Mouse (Mus musculus) small intestine, adult 2 months (tissue): ENCODE data around the gene Ccdc106. TPM values are rescaled to one million over a fixed set of nuclear protein-coding genes. Genes with fewer than 3 reads are reported as not detected.
A peak's percentile ranks its signal among the peaks of the same experiment; 100 is the strongest.

Source experiments
- H3K27ac ChIP-seq: fragments of 200-500 bp; 2 replicates; pipeline ENCODE4 v1.5.1; 2012; ENCODE audit warnings: low read depth, low read length, control low read depth, inconsistent platforms; ENCODE audit not compliant: insufficient read depth
- H3K27me3 ChIP-seq: fragments of 200-500 bp; 2 replicates; pipeline ENCODE4 v1.6.1; 2012; ENCODE audit warnings: mild to moderate bottlenecking, moderate library complexity, low read length, inconsistent platforms; ENCODE audit not compliant: control insufficient read depth, insufficient read depth
- H3K36me3 ChIP-seq: fragments of 200-500 bp; 2 replicates; pipeline ENCODE4 v1.6.1; 2012; ENCODE audit warnings: mild to moderate bottlenecking, low read length, control low read depth, inconsistent platforms; ENCODE audit not compliant: control insufficient read depth, insufficient read depth
- H3K4me1 ChIP-seq: fragments of 200-500 bp; 2 replicates; pipeline ENCODE4 v1.6.1; 2012; ENCODE audit warnings: low read length, inconsistent platforms, mixed read lengths; ENCODE audit not compliant: control insufficient read depth, insufficient read depth, insufficient read length
- H3K4me3 ChIP-seq: fragments of 200-500 bp; 2 replicates; pipeline ENCODE4 v1.5.1; 2012; ENCODE audit warnings: low read depth, mild to moderate bottlenecking, control low read depth, inconsistent platforms, low read length, moderate library complexity
- CTCF ChIP-seq: fragments of 200-500 bp; IDR thresholded peaks from 2 replicates; pipeline ENCODE4 v1.5.1; 2012; ENCODE audit warnings: low read depth, mild to moderate bottlenecking, control low read depth, inconsistent platforms, low read length, moderate library complexity, mixed read lengths; ENCODE audit not compliant: insufficient replicate concordance, insufficient read length; ENCODE audit errors: extremely low read depth
- POLR2A ChIP-seq: fragments of 200-500 bp; IDR thresholded peaks from 2 replicates; pipeline ENCODE4 v1.6.1; 2012; ENCODE audit warnings: low read depth, mild to moderate bottlenecking, control low read depth, inconsistent platforms, low read length, moderate library complexity
- WGBS: fragments of 180-500 bp; shearing (Covaris S2); methylation state at CpG from one replicate; pipeline ENCODE4 v1.1.7; 2018; 5-methylcytosine and 5-hydroxymethylcytosine counted together
- polyA plus RNA-seq: library from polyadenylated mRNA; depleted of rRNA; stranded (reverse); fragments of >200 nt; gene quantifications from 2 replicates; pipeline ENCODE4 v1.2.3, GENCODE M21; 2012

The Ccdc106 gene
- polyA plus RNA-seq, 1 experiment: 0.81 TPM

DNA sequence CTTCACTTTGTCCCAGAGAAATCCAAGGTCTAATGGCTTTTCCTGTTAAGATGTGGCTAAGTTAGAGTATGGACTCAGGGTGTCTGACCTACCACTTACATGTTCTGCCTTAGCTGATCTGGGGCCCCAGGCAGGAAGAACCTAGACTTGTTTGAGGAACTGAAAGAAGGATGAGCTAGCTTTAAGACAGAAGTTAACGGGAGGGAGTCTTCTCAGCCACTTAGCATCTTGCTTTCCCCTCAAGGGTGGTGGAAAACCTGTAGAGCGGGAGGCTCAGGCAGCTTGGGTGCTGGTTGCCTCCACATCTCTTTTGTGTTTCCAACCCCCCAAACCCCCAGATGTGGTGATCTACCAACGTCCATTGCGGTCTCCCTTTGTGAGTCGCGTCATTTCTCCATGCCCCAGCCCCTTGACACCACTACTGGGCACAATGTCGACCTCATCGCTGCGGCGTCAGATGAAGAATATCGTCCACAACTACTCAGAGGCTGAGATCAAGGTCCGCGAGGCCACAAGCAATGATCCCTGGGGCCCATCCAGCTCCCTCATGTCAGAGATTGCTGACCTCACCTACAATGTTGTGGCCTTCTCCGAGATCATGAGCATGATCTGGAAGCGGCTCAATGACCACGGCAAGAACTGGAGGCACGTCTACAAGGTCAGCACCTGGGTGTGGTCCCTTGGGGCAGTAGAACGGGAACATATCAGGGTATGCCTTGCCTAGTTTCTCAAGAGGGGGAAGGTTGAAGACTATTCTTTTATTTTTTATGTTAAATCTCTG, 63.2 kb downstream of the Ccdc106 start:
- TF ChIP-seq CTCF (no peak), POLR2A (no peak)
- peaks cover 39% of the 10 kb centered on the region for H3K4me1 ChIP-seq
- H3K4me3 ChIP-seq: peak overlapping the region; percentile 33
- H3K36me3 ChIP-seq: peaks cover 32% of the 10 kb centered on the region
- peak overlapping the region; percentile 86 for H3K27ac ChIP-seq
- WGBS: 49% methylated on average over 18 of the region's 18 CpGs
- no peaks in the 10 kb centered on the region for H3K27me3 ChIP-seq

DNA sequence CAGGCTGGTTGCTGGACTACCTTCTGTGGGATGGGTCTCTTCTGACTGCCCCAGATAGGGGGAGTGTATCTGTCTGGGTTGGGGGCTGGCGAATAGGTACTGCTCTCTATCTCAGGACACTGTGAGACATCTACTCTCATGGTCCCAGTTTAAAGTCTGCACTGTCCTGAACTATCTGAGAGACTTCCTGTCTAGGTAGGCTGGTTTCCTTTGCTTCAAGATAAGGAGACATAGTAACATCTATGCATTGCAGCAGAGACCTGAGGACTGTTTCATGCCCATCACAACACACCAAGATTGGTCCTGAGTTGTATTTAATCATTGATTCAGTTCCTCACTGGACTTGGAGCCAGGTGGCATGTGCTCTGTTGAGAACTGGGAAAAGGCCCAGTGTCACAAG, 65.2 kb downstream of the Ccdc106 start:
- H3K36me3 ChIP-seq: peaks cover 40% of the 10 kb centered on the region
- TF ChIP-seq CTCF (no peak), POLR2A (no peak)
- peak overlapping the region; percentile 32 for H3K27ac ChIP-seq
- WGBS: 93% methylated on average over 1 of the region's 1 CpGs
- H3K4me1 ChIP-seq: peaks cover 40% of the 10 kb centered on the region
- H3K27me3 ChIP-seq: no peaks in the 10 kb centered on the region
- H3K4me3 ChIP-seq: no peak overlapping the region

DNA sequence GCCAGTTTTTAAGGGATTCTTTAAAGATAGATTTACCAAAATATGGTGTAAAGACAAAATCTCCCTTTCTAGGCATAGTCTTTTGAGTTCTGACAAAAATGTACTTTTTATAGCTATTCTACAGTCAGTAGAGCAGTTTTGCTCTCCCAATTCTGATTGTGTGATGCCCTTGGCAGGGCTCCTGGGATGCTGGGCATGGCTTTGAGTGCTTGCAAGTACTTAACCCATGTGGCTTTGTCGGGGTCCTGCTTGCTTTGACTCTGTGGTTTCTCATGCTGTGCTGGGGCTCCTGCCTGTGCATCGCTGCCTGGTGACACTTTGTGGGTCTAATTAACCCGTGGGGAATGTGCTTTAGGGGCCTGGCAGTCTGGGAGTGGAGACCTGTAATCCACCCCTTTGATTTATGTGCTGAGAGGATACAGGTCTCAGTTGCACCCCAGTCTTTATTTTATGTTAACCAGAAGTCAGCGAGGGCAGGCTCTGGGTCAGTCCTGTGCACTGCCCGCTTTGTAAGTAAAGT, 66.6 kb downstream of the Ccdc106 start:
- Histone ChIP-seq H3K4me1 (peaks cover 52% of the 10 kb centered on the region), H3K4me3 (no peak overlapping the region), H3K27me3 (no peaks in the 10 kb centered on the region), H3K27ac (peak overlapping the region; percentile 96), H3K36me3 (peaks cover 52% of the 10 kb centered on the region)
- TF ChIP-seq POLR2A (no peak), CTCF (no peak)
- 42% methylated on average over 5 of the region's 5 CpGs for WGBS

DNA sequence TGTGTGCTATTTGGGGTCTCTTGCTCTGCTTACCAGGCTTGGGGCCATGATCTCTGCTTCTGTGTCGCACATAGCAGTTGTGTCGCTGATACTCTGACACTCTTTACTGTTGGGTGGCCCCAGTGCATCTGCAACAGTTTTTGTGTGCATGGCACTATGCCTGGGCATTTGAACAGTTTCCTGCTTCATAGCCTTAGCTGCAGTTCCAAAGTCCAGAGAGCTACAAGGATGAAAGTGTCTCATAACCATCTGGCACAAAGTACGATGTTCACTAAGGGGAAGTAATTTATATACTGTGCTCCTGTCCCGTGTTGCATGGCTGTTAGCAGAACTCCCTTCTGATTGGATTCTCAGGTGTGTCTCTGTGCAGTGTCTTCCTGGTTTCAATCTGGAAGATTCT, 67.5 kb downstream of the Ccdc106 start:
- 32% methylated on average over 4 of the region's 4 CpGs for WGBS
- H3K27ac ChIP-seq: peak overlapping the region; percentile 96
- no peaks in the 10 kb centered on the region for H3K27me3 ChIP-seq
- TF ChIP-seq CTCF (no peak), POLR2A (no peak)
- H3K4me3 ChIP-seq: no peak overlapping the region
- peaks cover 58% of the 10 kb centered on the region for H3K4me1 ChIP-seq
- H3K36me3 ChIP-seq: peaks cover 61% of the 10 kb centered on the region

GRCm38 (mm10) chr7:5089853-5090252, 69.5 kb downstream of the Ccdc106 start:
- 90% methylated on average over 15 of the region's 15 CpGs for WGBS
- Histone ChIP-seq H3K4me3 (no peak overlapping the region), H3K27me3 (no peaks in the 10 kb centered on the region), H3K27ac (no peak overlapping the region), H3K4me1 (peaks cover 45% of the 10 kb centered on the region), H3K36me3 (peaks cover 70% of the 10 kb centered on the region)
- TF ChIP-seq CTCF (no peak), POLR2A (no peak)

DNA sequence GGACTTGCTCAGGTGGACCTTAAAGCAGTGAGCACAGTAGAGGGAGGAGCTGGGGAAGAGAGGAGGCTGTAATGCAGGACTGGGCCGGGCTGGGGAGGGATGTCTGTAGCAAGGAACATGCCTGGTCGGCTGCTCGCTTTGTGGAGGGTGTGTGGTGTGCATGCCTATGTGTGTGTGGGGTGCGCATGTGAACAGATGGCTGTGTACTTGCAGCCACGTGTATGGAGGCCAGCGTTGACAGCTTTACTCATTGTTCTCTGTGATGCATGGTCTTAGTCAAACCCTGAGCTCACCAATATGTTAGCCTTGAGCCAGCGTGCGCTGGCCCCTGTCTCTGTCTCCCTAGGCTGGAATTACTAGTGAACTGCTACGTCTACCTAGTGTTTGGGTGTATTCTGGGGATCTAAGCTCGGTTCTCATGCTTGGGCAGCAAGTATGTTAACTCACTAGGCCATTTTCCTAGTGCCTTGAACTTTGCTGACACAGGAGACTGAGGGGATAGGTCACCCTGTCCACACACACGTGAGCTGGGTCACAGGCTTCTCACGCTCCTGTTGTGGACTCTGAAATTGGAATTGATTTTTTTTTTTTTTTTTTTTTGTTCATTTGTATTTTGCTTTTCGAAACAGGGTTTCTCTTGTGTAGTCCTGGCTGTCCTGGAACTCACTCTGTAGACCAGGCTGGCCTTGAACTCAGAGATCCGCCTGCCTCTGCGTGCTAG, 70.8 kb downstream of the Ccdc106 start:
- peaks cover 37% of the 10 kb centered on the region for H3K4me1 ChIP-seq
- H3K27me3 ChIP-seq: no peaks in the 10 kb centered on the region
- no peak overlapping the region for H3K4me3 ChIP-seq
- peaks cover 72% of the 10 kb centered on the region for H3K36me3 ChIP-seq
- H3K27ac ChIP-seq: no peak overlapping the region
- TF ChIP-seq POLR2A (no peak), CTCF (no peak)
- 84% methylated on average over 15 of the region's 15 CpGs for WGBS

GRCm38 (mm10) chr7:5092381-5092780, 72.0 kb downstream of the Ccdc106 start:
- H3K27ac ChIP-seq: peak overlapping the region; percentile 14; the same call in 1 of the 2 replicates
- H3K27me3 ChIP-seq: no peaks in the 10 kb centered on the region
- 64% methylated on average over 6 of the region's 6 CpGs for WGBS
- peaks cover 77% of the 10 kb centered on the region for H3K36me3 ChIP-seq
- no peak for TF ChIP-seq POLR2A
- TF ChIP-seq CTCF: no peak
- no peak overlapping the region for H3K4me3 ChIP-seq
- H3K4me1 ChIP-seq: peaks cover 29% of the 10 kb centered on the region
